Mouse (Mus musculus) layer of hippocampus, postnatal 10 days (tissue): Measurements from ENCODE around the gene Vamp9. TPM values are rescaled to one million over a fixed set of nuclear protein-coding genes. Genes with fewer than 3 reads are reported as not detected.

Source experiments
- DNase-seq, 2 experiments: peaks; one replicate each; pipeline ENCODE4 v3.0.0; 2021; ENCODE audit warnings: low spot score in 2 of 2
- long read RNA-seq: library from polyadenylated mRNA; stranded (forward); transcript quantifications from one replicate; pipeline ENCODE4 v2.0.0, GENCODE M21; 2023
- total RNA-seq, 2 experiments: library from RNA; stranded (reverse); gene quantifications; 2 replicates each; pipeline ENCODE4 v1.2.3; 2021

The Vamp9 gene
- total RNA-seq: under 1 TPM; 0.54 to 0.78 TPM
- long read RNA-seq, partial matches to known transcripts: 0 of 1 reads
- long read RNA-seq, other reads (novel, unspliced or antisense): 1 of 1 reads

- peak; percentile 92 to 96 for DNase-seq
Measured at GRCm38 (mm10) chr5:99906181-99906956, at the start of gene Vamp9. Gene Vamp9 (plus strand): TSS chr5:99906254.

GRCm38 (mm10) chr5:99857106-99857637 lies 48.9 kb upstream of the Vamp9 start:
- no peak for DNase-seq

GRCm38 (mm10) chr5:99859637-99860433 lies 46.2 kb upstream of the Vamp9 start:
- no peak for DNase-seq

DNA sequence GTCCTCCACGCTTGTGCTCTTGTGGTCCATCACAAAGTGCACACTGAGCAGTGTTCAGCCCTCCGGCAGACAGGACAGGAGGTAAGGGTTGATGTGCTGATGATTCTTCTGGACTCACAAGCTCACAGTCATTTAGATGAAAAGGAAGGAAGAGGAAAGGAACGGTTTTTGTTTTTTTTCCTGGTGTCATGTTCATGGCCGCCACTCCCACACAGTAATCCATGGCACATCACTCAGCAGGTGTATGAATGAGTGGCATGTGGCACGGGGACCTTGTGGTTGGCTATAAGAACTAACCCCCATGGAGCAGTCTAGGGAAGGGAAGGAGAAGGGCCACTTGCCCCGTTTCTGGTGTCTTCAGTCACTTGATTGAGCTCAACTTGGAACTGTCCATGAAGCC lies 44.2 kb upstream of the Vamp9 start:
- DNase-seq: no peak

- no peak for DNase-seq
Measured at GRCm38 (mm10) chr5:99863656-99864380, 42.2 kb upstream of the Vamp9 start.

GRCm38 (mm10) chr5:99865779-99866178 lies 40.3 kb upstream of the Vamp9 start:
- DNase-seq: no peak

GRCm38 (mm10) chr5:99868286-99868685 lies 37.8 kb upstream of the Vamp9 start:
- no peak for DNase-seq

DNA sequence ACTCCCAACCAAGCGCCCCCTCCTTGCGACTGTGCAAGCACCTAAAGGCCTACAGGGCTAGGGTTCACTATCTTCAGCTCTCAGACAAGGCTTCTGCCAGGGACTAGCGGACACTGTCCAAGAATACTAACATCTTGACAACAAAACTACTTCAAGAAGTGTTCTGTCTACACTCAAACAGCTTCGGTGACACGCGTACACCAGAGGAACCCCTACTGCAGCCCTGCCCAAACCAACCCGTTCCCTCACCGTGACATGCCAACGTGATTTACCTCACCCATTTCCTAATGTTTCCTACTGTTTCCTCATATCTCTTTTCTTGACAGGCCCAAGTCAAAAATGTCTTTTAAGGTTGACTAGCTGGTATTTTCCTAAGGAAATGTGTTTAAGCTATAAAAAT lies 37.1 kb upstream of the Vamp9 start:
- DNase-seq: no peak

DNA sequence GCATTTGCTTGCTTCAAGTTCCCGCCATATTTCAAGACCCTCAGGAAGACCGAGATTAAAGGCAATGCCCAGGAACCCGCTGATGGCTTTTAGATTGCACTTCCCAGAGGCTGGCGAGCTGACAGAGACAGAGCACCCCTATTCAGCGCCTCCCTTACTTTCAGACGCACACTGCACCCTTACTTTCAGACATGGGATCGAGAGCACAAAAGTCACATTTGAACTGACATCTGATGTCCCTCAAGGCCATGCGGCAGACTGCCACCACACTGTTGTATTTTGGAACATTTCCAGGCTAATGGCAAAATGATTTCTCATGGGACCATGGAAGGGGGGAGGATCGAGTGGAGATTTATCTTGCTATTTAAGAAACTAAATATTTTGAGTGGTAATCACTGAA lies 28.5 kb upstream of the Vamp9 start:
- no peak for DNase-seq

GRCm38 (mm10) chr5:99882441-99882840 lies 23.6 kb upstream of the Vamp9 start:
- no peak for DNase-seq

DNA sequence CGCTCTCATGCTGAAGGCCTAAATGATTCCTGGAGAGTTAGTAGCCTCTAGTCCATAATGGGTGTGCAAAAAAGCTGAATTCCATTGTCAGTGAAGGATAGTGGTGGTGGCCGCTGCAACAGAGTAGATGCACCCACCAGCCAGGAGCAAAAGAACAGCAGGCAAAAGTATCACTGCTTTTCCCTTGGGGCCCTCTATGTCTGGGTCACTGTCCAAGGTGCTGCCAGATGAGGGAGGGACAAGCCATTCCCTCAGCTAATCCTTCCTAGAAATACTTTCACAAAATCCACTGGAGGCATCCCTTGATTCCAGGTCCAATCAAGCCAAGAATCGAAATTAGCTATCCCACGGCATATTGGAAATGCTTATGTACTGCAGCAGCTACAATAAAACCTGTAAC lies 22.0 kb upstream of the Vamp9 start:
- no peak for DNase-seq

GRCm38 (mm10) chr5:99887133-99887532 lies 18.9 kb upstream of the Vamp9 start:
- DNase-seq: no peak

GRCm38 (mm10) chr5:99891516-99892441 lies 14.3 kb upstream of the Vamp9 start:
- DNase-seq: peak; percentile 77 to 80

- DNase-seq: peak; percentile 64 to 76
Measured at GRCm38 (mm10) chr5:99900041-99900440, 6.0 kb upstream of the Vamp9 start.

DNA sequence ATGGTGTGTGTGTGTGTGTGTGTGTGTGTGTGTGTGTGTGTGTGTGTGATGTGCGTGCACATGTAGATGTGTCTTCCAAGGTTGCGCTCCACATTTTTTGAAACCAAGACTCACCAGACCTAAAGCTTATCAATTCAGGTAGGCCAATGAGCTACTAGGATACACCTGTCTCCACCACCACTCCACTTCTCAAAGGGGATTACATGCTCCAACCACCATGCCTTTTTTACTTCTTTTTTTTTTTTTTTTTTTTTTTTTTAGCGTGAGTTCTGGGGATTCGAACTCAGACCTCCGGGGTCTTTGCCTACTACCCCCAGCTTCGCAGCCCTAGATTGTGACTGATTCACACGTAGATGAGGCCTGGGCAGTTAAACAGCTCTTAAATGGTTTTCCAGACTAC lies 323 bp upstream of the Vamp9 start:
- DNase-seq: no peak

DNA sequence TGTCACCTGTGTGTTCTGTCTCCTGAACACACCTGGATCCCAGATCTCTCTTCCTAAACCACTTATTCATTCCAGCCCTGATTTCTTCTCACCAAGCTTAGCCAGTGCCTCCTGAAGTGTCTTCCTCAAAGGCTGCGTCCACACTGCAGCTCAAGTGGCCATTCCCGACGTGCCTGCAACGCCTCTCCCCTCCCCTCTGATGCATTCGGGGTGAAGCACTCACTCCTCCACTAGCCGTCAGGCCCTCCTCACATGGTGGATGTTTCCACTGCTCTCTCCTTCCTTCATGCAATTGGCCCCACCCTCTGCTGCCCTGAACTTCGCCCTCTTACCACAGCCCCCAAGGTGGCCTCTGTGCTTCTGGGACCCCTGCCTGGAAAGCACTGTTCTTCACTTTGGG lies 9.4 kb downstream of the Vamp9 start:
- DNase-seq: no peak

- DNase-seq: no peak
Measured at GRCm38 (mm10) chr5:99922033-99922432, 16.0 kb downstream of the Vamp9 start.

DNA sequence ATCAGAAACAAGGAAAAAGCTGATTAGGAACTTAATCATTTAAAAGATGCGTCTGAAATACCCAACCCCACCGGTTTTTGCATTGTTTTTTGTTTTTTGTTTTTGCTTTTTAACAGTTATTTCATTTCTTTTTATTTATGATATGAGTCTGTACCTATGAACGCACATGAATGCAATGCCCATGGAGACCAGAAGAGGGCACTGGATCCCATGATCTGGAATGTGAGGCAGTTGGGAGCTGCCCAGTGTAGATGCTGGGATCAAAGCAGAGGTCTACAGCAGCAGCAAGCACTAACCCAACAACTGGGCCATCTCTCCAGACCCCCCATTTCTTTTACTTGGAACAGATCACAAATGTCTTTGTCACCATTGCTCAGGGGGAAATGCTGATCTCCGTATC lies 21.9 kb downstream of the Vamp9 start:
- peak; percentile 29 to 32 for DNase-seq

- no peak for DNase-seq
Measured at GRCm38 (mm10) chr5:99931910-99932309, 25.9 kb downstream of the Vamp9 start.

GRCm38 (mm10) chr5:99939440-99939839 lies 33.4 kb downstream of the Vamp9 start:
- DNase-seq: no peak
